Mouse (Mus musculus) spleen, postnatal 10 days (tissue): ENCODE results near the gene Tnfrsf25.
A peak's percentile ranks its signal among the peaks of the same experiment; 100 is the strongest.

ENCODE experiments used
- DNase-seq, 2 experiments: peaks; one replicate each; pipeline ENCODE4 v3.0.0; 2021 to 2022; ENCODE audit warnings: low spot score in 2 of 2

The Tnfrsf25 gene

GRCm38 (mm10) chr4:152115921-152116612 is at the start of gene Tnfrsf25:
Tnfrsf25 (plus strand) TSS chr4:152115934.
- peak in 1 of 2 experiments; percentile 39 for DNase-seq

- no peak for DNase-seq
These were observed 48.5 kb upstream of the Tnfrsf25 start for GRCm38 (mm10) chr4:152067280-152067679.

GRCm38 (mm10) chr4:152068166-152068724 is 47.5 kb upstream of the Tnfrsf25 start:
- DNase-seq = no peak

GRCm38 (mm10) chr4:152069245-152069644 is 46.5 kb upstream of the Tnfrsf25 start:
- no peak for DNase-seq

DNA sequence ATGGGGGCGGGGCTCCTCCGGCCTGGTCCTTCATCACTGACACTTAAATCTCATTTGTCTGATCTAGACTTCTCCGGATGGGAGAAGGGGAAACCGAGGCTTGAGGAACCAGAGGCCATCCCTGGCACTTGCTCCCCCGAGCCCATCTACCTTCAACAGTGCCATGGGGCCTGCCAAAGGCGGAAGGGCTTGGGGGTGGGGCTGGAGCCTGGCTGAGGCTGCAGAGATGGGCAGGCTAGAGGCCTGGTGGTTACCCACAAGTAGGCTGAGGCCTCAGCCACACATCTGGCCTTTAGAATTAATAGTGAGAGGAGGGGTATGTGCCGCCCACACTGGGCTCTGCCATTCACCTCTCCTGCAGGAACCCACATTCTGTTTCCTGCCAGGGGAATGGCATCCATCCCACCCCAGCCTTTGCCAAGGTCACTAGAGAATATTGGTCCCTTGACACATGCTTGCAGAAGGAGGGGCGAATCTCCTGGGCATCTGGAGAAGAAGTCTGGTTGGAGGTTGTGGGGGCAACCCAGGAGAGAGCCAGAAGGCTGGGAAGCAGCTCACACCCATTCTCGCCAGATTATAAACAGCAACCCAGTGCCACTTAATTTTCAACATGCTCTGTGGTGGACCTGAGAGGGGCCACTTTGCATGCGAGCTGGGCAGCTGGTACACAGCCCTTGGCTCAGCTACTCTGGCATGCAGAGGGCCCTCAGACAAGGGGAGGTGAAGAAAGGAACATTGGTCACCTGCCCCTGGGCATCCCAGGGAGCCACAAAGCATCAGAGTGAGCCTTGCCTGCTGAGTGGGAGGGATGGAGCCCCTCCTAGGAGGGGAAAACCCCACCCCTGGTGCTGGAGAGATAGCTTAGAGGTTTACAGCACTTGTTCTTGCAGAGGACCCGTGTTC is 45.0 kb upstream of the Tnfrsf25 start:
- no peak for DNase-seq

- DNase-seq = no peak
These were observed 43.6 kb upstream of the Tnfrsf25 start, which contains the start of gene Plekhg5 for GRCm38 (mm10) chr4:152072121-152072601. Plekhg5 (plus strand) TSS chr4:152072498.

DNA sequence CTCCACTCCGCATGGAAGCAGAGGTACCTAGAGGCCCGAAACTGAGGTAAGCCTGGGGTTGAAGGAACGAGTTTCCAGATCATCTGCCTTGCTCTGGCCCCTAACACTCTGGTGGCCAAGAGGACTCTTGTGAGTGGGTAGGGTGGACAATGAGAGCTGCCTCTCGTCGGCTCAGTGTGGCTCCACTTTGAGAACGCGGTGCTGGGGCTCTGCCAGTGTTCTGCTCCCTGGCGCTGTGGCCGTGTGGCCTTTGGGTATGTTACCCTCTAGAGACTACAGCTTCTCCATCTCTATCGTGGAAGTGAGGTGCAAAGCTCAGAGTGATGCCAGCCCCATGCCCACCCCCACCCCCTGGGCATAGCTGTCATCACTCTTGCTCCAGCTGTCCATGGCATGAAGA is 43.1 kb upstream of the Tnfrsf25 start:
- no peak for DNase-seq

DNA sequence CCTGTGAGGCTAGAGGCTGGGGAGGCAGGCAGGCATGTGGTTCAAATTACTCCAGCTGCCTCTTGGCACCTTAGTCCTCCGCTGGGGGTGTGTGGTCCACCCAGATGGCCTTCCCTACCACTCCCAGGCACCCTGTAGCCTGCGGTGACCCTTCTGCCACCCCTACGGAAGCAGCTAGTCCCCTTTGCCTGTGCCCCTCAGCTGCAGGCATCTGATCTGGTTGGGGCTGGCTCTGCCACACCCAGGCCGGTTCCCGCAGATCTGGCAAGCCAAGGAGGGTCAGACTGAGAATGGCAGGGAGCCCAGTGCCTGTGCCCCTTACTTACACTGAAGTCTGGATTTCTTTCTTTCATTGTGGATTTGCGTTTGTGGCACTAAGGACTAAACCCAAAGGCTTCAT is 42.0 kb upstream of the Tnfrsf25 start:
- DNase-seq = no peak

- no peak for DNase-seq
These were observed 41.2 kb upstream of the Tnfrsf25 start for GRCm38 (mm10) chr4:152074548-152074947.

- no peak for DNase-seq
These were observed 38.5 kb upstream of the Tnfrsf25 start for GRCm38 (mm10) chr4:152077191-152077590.

GRCm38 (mm10) chr4:152078105-152078530 is 37.6 kb upstream of the Tnfrsf25 start:
- DNase-seq = no peak

DNA sequence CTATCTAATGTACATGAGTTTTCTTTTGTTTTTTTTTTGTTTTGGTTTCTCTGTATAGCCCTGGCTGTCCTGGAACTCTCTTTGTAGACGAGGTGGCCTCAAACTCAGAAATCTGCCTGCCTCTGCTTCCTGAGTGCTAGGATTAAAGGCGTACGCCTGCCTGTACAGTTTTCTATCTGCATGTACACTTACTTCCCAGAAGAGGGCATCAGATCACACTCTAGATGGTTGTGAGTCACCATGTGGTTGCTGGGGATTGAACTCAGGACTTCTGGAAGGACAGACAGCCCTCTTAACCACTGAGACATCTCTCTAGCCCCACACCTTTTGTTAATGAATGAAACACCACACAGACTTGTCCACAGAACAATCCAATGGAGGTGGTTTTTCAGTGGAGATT is 36.5 kb upstream of the Tnfrsf25 start:
- DNase-seq = no peak

GRCm38 (mm10) chr4:152079931-152080330 is 35.8 kb upstream of the Tnfrsf25 start:
- no peak for DNase-seq

DNA sequence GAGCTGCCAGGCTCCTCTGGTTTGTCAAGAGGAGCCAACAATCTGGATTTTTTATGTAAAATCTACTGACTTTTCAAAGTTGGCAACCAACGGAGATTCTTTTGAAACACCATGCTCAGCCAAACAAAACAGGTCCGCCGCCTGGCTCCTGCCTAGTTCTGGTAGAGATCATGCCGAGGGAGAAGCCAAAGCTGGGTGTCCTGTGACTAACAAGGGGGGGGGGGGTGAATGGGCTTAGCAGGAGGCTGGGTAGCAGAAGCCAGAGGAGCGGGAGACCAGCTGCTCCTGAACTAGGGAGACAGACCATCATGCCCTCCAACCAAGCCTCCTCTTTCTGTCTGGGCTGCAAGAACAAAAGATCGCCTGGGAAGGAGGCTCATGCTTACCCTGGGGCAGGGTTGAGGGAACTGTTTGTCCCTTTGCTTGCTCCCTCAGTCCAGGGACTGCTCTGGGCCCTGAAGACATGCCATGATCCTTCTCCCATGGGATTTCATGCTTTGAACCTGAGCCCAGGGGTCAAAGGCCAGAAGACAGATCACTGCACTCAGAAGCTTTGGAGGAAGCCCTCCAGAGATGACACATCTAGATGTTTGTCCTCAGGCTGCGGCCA is 32.0 kb upstream of the Tnfrsf25 start:
- no peak for DNase-seq

DNA sequence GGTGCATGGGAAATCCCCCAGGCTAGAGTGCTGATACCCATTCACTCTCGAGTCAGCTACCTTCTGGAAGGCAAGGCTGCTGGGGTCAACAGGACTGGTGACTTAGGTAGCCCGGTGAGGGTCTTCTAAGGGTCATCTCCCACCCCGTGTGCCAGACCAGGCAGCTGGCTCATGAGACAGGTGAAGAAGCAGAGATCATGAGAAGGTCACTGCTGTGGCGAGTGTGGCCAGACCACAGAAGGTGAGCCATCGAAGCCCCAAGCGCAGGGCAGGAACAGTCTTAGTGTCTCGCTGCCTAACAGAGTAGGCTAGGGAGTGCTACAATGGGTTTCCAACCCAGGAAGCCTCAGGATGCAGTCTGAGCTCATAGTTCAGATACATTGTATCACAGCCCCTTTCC is 31.1 kb upstream of the Tnfrsf25 start:
- DNase-seq = no peak

- peak; percentile 58 to 61 for DNase-seq
These were observed 29.1 kb upstream of the Tnfrsf25 start for GRCm38 (mm10) chr4:152086505-152087210.

GRCm38 (mm10) chr4:152087211-152088081 is 28.3 kb upstream of the Tnfrsf25 start:
- no peak for DNase-seq

DNA sequence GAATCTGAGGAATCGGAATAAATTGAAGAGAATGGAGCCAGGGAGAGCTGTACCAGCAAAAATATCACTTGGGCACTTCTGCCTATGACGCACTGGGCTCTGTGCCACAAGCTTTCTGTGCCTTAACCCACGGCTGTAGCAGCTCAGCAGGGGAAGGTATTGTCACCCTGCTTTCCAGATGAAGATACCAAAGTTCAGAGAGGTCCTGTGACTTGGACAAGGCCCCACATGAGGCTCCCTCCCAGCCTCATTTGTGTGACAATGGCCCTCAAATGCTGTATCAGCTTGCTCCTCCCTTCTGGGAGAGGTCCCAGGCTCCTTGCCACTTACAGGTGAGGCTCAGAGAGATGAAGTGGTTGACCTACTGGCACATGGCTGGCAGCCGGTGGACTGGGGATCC is 27.6 kb upstream of the Tnfrsf25 start:
- DNase-seq = no peak

DNA sequence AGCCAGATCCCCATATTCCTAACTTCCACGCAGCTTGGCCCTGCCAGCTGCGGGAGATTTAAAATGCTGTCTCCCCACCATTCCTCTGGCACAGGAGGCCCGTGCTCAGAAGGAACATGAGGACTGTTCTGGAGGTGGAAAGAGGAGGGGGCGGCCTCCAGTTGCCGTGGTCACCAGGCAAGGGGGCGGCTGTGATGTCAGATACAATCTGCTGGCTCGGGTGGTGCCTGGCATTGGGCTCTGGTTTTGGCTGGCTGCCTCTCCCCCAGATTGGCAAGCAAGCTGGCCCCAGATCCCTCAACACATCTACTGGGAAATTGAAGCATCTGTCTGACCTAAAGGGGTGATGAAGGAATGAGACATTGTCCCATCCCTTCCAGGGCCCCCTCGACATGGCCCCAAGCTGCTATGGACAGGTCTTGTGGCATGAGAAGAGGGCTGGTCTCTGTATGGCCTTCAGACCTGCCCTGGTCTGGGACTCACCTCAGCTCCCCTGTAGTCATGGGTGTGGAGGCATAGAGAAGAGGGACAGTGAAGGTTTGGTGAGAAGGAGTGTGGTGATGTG is 27.1 kb upstream of the Tnfrsf25 start:
- DNase-seq = no peak

GRCm38 (mm10) chr4:152090191-152090590 is 25.5 kb upstream of the Tnfrsf25 start:
- DNase-seq = no peak
